9 mouse cellular contexts compared by ENCODE assay signal in genomic region chr13:35968719-35969430, GRCm38 (mm10). TPM values are rescaled to one million over a fixed set of nuclear protein-coding genes. Genes with fewer than 3 reads are reported as not detected.
A peak's percentile ranks its signal among the peaks of the same experiment; 100 is the strongest.
DNase-seq lines count a peak whose midpoint lies in the region; ATAC-seq and TF ChIP-seq lines count a peak whose summit lies in the region.
"Had no signal": no experiment of that assay in that cellular context is flagged by ENCODE, and none has a peak within 500 bp of the region (broad histone marks: within the 10 kb centered on the region; RNA-seq: fewer than 3 reads in every experiment).

No protein-coding gene starts in this region.

- under 1% methylated on average over 57 of the region's 57 CpGs for whole genome bisulfite sequencing in embryonic facial prominence, embryonic 12.5 days
- WGBS in hindbrain, embryonic 10.5 days, result under 1% methylated on average over 57 of the region's 57 CpGs
- WGBS in liver, embryonic 14.5 days (ENCODE audit: insufficient replicate concordance), result 0% methylated on average over 56 of the region's 57 CpGs

- in situ Hi-C loops in ES-E14 (cut with MboI; ENCODE audit: low sequenced_read_pairs in 2 of 2, unreplicated experiment in 2 of 2), result no loop called here

- no peak for TF ChIP-seq EP300 in liver, embryonic 14.5 days (IDR thresholded peaks at IDR 0.05; ENCODE audit: low read depth)

- no peak for TF ChIP-seq CTCF in liver, embryonic 14.5 days (IDR thresholded peaks at IDR 0.05; ENCODE audit: low read depth)

- DNase-seq in gastrocnemius, postnatal 10 days, result peak; percentile 41
- no peak for DNase-seq in gastrocnemius, adult 18-20 months (ENCODE audit: low spot score)
- DNase-seq in ES-E14 (ENCODE audit: low read depth, low spot score), result peak; percentile 27
- DNase-seq in hindbrain, embryonic 10.5 days (ENCODE audit: low spot score), result peak; percentile 70
- no peak for DNase-seq in liver, embryonic 14.5 days (ENCODE audit: low read depth in 3 of 3, low spot score in 3 of 3)
- peak; percentile 30 for DNase-seq in ovary, postnatal 14 days (ENCODE audit: low spot score)
- DNase-seq in spleen, postnatal 36 days (ENCODE audit: low spot score in 2 of 2), result no peak

- H3K9me3 ChIP-seq in ES-E14 (ENCODE audit: control insufficient read depth, insufficient read depth, low read depth, low read length), result no peaks in the 10 kb centered on the region
- no peaks in the 10 kb centered on the region for H3K9me3 ChIP-seq in embryonic facial prominence, embryonic 12.5 days
- H3K9me3 ChIP-seq in hindbrain, embryonic 10.5 days, result no peaks in the 10 kb centered on the region
- H3K9me3 ChIP-seq in liver, embryonic 14.5 days (ENCODE audit: control insufficient read depth, low read length), result no peaks in the 10 kb centered on the region

- H3K4me2 ChIP-seq in embryonic facial prominence, embryonic 12.5 days (replicated peaks), result peak overlapping the region; percentile 96
- H3K4me2 ChIP-seq in liver, embryonic 14.5 days (ENCODE audit: low read depth), result peak overlapping the region; percentile 53

- peak overlapping the region; percentile 61 to 64 for H3K4me3 ChIP-seq in ES-E14 (ENCODE audit: insufficient read depth in 1 of 2, low read depth in 1 of 2, low read length in 2 of 2, poor library complexity in 1 of 2, severe bottlenecking in 1 of 2)
- H3K4me3 ChIP-seq in embryonic facial prominence, embryonic 12.5 days, result peak overlapping the region; percentile 67
- peak overlapping the region; percentile 76 for H3K4me3 ChIP-seq in hindbrain, embryonic 10.5 days
- peak overlapping the region; percentile 29 to 46 for H3K4me3 ChIP-seq in liver, embryonic 14.5 days (ENCODE audit: insufficient read depth in 1 of 2, low read depth in 2 of 2, low read length in 2 of 2)

- H3K27ac ChIP-seq in ES-E14 (ENCODE audit: insufficient read depth, low read depth, low read length, poor library complexity, severe bottlenecking), result no peak overlapping the region
- no peak overlapping the region for H3K27ac ChIP-seq in embryonic facial prominence, embryonic 12.5 days
- H3K27ac ChIP-seq in hindbrain, embryonic 10.5 days, result peak overlapping the region; percentile 67
- H3K27ac ChIP-seq in liver, embryonic 14.5 days, result no peak overlapping the region

- peak; percentile 75 for ATAC-seq in embryonic facial prominence, embryonic 12.5 days (ENCODE audit: insufficient number of reproducible peaks, insufficient read depth, low FRiP score, low TSS enrichment)
- no peak for ATAC-seq in liver, embryonic 14.5 days (ENCODE audit: insufficient read depth)

- H3K4me1 ChIP-seq in ES-E14 (ENCODE audit: control insufficient read depth in 2 of 2, insufficient read depth in 2 of 2, low read length in 2 of 2, poor library complexity in 1 of 2), result peaks cover 0 to 2% of the 10 kb centered on the region in 2 experiments; a peak in 1 of 4 replicates
- peaks cover 10% of the 10 kb centered on the region for H3K4me1 ChIP-seq in embryonic facial prominence, embryonic 12.5 days
- peaks cover 24% of the 10 kb centered on the region for H3K4me1 ChIP-seq in hindbrain, embryonic 10.5 days (replicated peaks)
- H3K4me1 ChIP-seq in liver, embryonic 14.5 days (replicated peaks; ENCODE audit: control insufficient read depth in 2 of 2, insufficient read depth in 2 of 2, low read length in 1 of 2), result no peaks in the 10 kb centered on the region

- H3K9ac ChIP-seq in ES-E14 (ENCODE audit: insufficient read depth, low read depth, low read length, poor library complexity, severe bottlenecking), result peak overlapping the region; percentile 49
- H3K9ac ChIP-seq in embryonic facial prominence, embryonic 12.5 days, result peak overlapping the region; percentile 62
- H3K9ac ChIP-seq in liver, embryonic 14.5 days (replicated peaks), result no peak overlapping the region

- peaks cover 16% of the 10 kb centered on the region for H3K27me3 ChIP-seq in embryonic facial prominence, embryonic 12.5 days
- peaks cover 40% of the 10 kb centered on the region for H3K27me3 ChIP-seq in hindbrain, embryonic 10.5 days (ENCODE audit: insufficient read depth, poor library complexity, severe bottlenecking)
- peaks cover 38% of the 10 kb centered on the region for H3K27me3 ChIP-seq in liver, embryonic 14.5 days (ENCODE audit: control insufficient read depth, insufficient read depth, low read length)

- no peaks in the 10 kb centered on the region for H3K36me3 ChIP-seq in ES-E14 (ENCODE audit: control insufficient read depth, insufficient read depth, low read length, poor library complexity, severe bottlenecking)
- no peaks in the 10 kb centered on the region for H3K36me3 ChIP-seq in embryonic facial prominence, embryonic 12.5 days
- H3K36me3 ChIP-seq in hindbrain, embryonic 10.5 days, result no peaks in the 10 kb centered on the region
- H3K36me3 ChIP-seq in liver, embryonic 14.5 days (replicated peaks; ENCODE audit: control insufficient read depth, insufficient read depth, low read depth), result no peaks in the 10 kb centered on the region

TF ChIP-seq in ES-E14, 5 proteins besides CTCF, POLR2A, EP300 and RAD21:
- TF ChIP-seq CHD2 (IDR thresholded peaks at IDR 0.05; ENCODE audit: low read depth, low read length), result no peak
- TF ChIP-seq ZNF384 (IDR thresholded peaks at IDR 0.05; ENCODE audit: low read depth, low read length), result no peak
- TF ChIP-seq HCFC1 (IDR thresholded peaks at IDR 0.05; ENCODE audit: borderline replicate concordance, insufficient read depth, low read length), result no peak
- no peak for TF ChIP-seq ZC3H11A (IDR thresholded peaks at IDR 0.05; ENCODE audit: borderline replicate concordance, low read depth, low read length)
- no peak for TF ChIP-seq MAFK (IDR thresholded peaks at IDR 0.05; ENCODE audit: insufficient read depth, low read depth, low read length)

RNA-seq across cellular contexts. Expression of gene Ppp1r3g, which starts 10.2 kb away (rescaled TPM):
- total RNA-seq in gastrocnemius, postnatal 10 days (2021), result not detected
- total RNA-seq in gastrocnemius, adult 18-20 months (2021), result not detected
- 0.26 and 0.31 TPM in 2 replicates for total RNA-seq in ES-E14 (2012; rRNA removed)
- 0.89 and 0.93 TPM in 2 replicates for polyA plus RNA-seq in embryonic facial prominence, embryonic 12.5 days (2016; fragmentation: Nextera tagmentation; extraction: Ambion mirVana)
- polyA plus RNA-seq in hindbrain, embryonic 10.5 days (2016; fragmentation: Nextera tagmentation; extraction: Ambion mirVana), result 1.7 and 2.7 TPM in 2 replicates
- polyA plus RNA-seq in liver, embryonic 14.5 days (2012; rRNA removed), result 0.25 and 0.35 TPM in 2 replicates
- 0.35 and 0.63 TPM in 2 replicates for polyA plus RNA-seq in liver, embryonic 14.5 days (2014; fragmentation: Nextera tagmentation; extraction: Ambion mirVana)
- polyA plus RNA-seq: large intestine, adult 2 months had no signal

Comparison
In these comparisons a context has a peak if more than half of its experiments do, and no peak if none do; other contexts are left out.
1. DNase-seq: peak in gastrocnemius, postnatal 10 days (single experiment), ES-E14 (single experiment), hindbrain, embryonic 10.5 days (single experiment) and ovary, postnatal 14 days (single experiment); none in gastrocnemius, adult 18-20 months (single experiment), liver, embryonic 14.5 days (0 of 3) and spleen, postnatal 36 days (0 of 2).
2. Peak in every context shown above with its lines, with median percentiles within 50 percentile points of each other: H3K4me3 ChIP-seq.